Mouse (Mus musculus) olfactory bulb, adult 2 months (tissue): ENCODE measurements around the gene 6030445D17Rik. TPM values are rescaled to one million over a fixed set of nuclear protein-coding genes. Genes with fewer than 3 reads are reported as not detected.

Experiments used
- H3K27ac ChIP-seq: fragments of 200-500 bp; 2 replicates; pipeline ENCODE4 v1.5.1; 2012; ENCODE audit warnings: low read depth, low read length; ENCODE audit not compliant: insufficient read depth
- H3K4me1 ChIP-seq: fragments of 200-500 bp; 2 replicates; pipeline ENCODE4 v1.6.1; 2012; ENCODE audit warnings: low read length; ENCODE audit not compliant: control insufficient read depth, insufficient read depth
- H3K4me3 ChIP-seq: fragments of 200-500 bp; 2 replicates; pipeline ENCODE4 v1.5.1; 2012; ENCODE audit warnings: mild to moderate bottlenecking, low read depth, low read length, moderate library complexity; ENCODE audit not compliant: insufficient read depth
- CTCF ChIP-seq: fragments of 200-500 bp; IDR thresholded peaks from 2 replicates; pipeline ENCODE4 v1.5.1; 2012; ENCODE audit warnings: low read depth, mild to moderate bottlenecking, low read length, moderate library complexity; ENCODE audit not compliant: insufficient read depth
- POLR2A ChIP-seq: fragments of 200-500 bp; IDR thresholded peaks from 2 replicates; pipeline ENCODE4 v1.6.1; 2012; ENCODE audit warnings: mild to moderate bottlenecking, low read depth, low read length, moderate library complexity; ENCODE audit not compliant: insufficient read depth
- WGBS: fragments of 180-500 bp; shearing (Covaris S2); methylation state at CpG from one replicate; pipeline ENCODE4 v1.1.7; 2018; 5-methylcytosine and 5-hydroxymethylcytosine counted together
- polyA plus RNA-seq: library from polyadenylated mRNA; stranded (reverse); fragments of >200 nt; gene quantifications from 2 replicates; pipeline ENCODE4 v1.2.4, GENCODE M21; 2012; ENCODE audit warnings: low replicate concordance; ENCODE audit not compliant: missing spikeins, insufficient read depth, insufficient read length

6030445D17Rik gene
- polyA plus RNA-seq, 1 experiment: not detected

- H3K4me1 ChIP-seq: peaks cover 4% of the 10 kb centered on the region
- 2% methylated on average over 36 of the region's 36 CpGs for WGBS
- peak within 1 kb of the TSS; percentile 95 for H3K4me3 ChIP-seq
- TF ChIP-seq CTCF (no peak; the same call in 1 of the 2 replicates), POLR2A (peak; percentile 96)
- H3K27ac ChIP-seq: peak within 1 kb of the TSS; percentile 93
Observed at GRCm38 (mm10) chr4:136469371-136469903, 7.4 kb downstream of the 6030445D17Rik start, which contains the start of gene Luzp1. Gene Luzp1 (plus strand): TSS chr4:136469761.

- peaks cover 4% of the 10 kb centered on the region for H3K4me1 ChIP-seq
- 0 out of 2 replicates have a peak, but pooled peaks have one; percentile 2 for TF ChIP-seq POLR2A
- no peak for TF ChIP-seq CTCF
- H3K4me3 ChIP-seq: peak overlapping the region; percentile 95
- WGBS: under 1% methylated on average over 54 of the region's 55 CpGs
- peak overlapping the region; percentile 93; the same call in 1 of the 2 replicates for H3K27ac ChIP-seq
Observed at GRCm38 (mm10) chr4:136469941-136470346, 7.9 kb downstream of the 6030445D17Rik start.

GRCm38 (mm10) chr4:136470347-136471071 lies 8.5 kb downstream of the 6030445D17Rik start:
- H3K4me3 ChIP-seq: peak overlapping the region; percentile 95
- H3K27ac ChIP-seq: peak overlapping the region; percentile 93
- H3K4me1 ChIP-seq: peaks cover 4% of the 10 kb centered on the region
- WGBS: 1% methylated on average over 57 of the region's 58 CpGs
- TF ChIP-seq POLR2A: peak; percentile 38; the same call in 1 of the 2 replicates
- no peak for TF ChIP-seq CTCF

- no peak overlapping the region for H3K4me3 ChIP-seq
- H3K4me1 ChIP-seq: no peaks in the 10 kb centered on the region
- 98% methylated on average over 1 of the region's 1 CpGs for WGBS
- TF ChIP-seq CTCF (no peak), POLR2A (no peak)
- no peak overlapping the region for H3K27ac ChIP-seq
Observed at GRCm38 (mm10) chr4:136476692-136477091, 14.6 kb downstream of the 6030445D17Rik start.

GRCm38 (mm10) chr4:136486549-136486948 lies 24.5 kb downstream of the 6030445D17Rik start:
- no peak overlapping the region for H3K27ac ChIP-seq
- no peak for TF ChIP-seq CTCF
- TF ChIP-seq POLR2A: no peak
- H3K4me3 ChIP-seq: no peak overlapping the region
- no peaks in the 10 kb centered on the region for H3K4me1 ChIP-seq
- 92% methylated on average over 2 of the region's 2 CpGs for WGBS

GRCm38 (mm10) chr4:136495993-136496392 lies 33.9 kb downstream of the 6030445D17Rik start:
- Histone ChIP-seq H3K4me1 (peaks cover 5% of the 10 kb centered on the region; the same call in 1 of the 2 replicates), H3K4me3 (no peak overlapping the region), H3K27ac (no peak overlapping the region)
- TF ChIP-seq CTCF: no peak
- no peak for TF ChIP-seq POLR2A

GRCm38 (mm10) chr4:136505426-136506215 lies 43.6 kb downstream of the 6030445D17Rik start:
- H3K4me1 ChIP-seq: no peaks in the 10 kb centered on the region
- TF ChIP-seq POLR2A: no peak
- no peak for TF ChIP-seq CTCF
- 39% methylated on average over 2 of the region's 2 CpGs for WGBS

GRCm38 (mm10) chr4:136509857-136510256 lies 47.8 kb downstream of the 6030445D17Rik start:
- WGBS: 86% methylated on average over 1 of the region's 1 CpGs
- Histone ChIP-seq H3K4me1 (peaks cover 8% of the 10 kb centered on the region), H3K4me3 (no peak overlapping the region), H3K27ac (no peak overlapping the region)
- TF ChIP-seq POLR2A: no peak
- TF ChIP-seq CTCF: no peak

More at GRCm38 (mm10) chr4:136505426-136506215, 43.6 kb downstream of the 6030445D17Rik start:
- Histone ChIP-seq H3K4me3 (no peak overlapping the region), H3K27ac (no peak overlapping the region)
